Mouse (Mus musculus) brown adipose tissue, adult 24 weeks (tissue): ENCODE measurements around the gene Dtx4. TPM values are rescaled to one million over a fixed set of nuclear protein-coding genes. Genes with fewer than 3 reads are reported as not detected.

Source experiments
- H3K27ac ChIP-seq: fragments of 200-500 bp; replicated peaks from 2 replicates; pipeline ENCODE4 v1.5.1; 2012; ENCODE audit warnings: low read depth, mild to moderate bottlenecking, low read length
- H3K4me1 ChIP-seq: fragments of 200-500 bp; 2 replicates; pipeline ENCODE4 v1.6.1; 2012; ENCODE audit warnings: low read length, mixed read lengths; ENCODE audit not compliant: control insufficient read depth, insufficient read depth, insufficient read length
- H3K4me3 ChIP-seq: fragments of 200-500 bp; 2 replicates; pipeline ENCODE4 v1.5.1; 2012; ENCODE audit warnings: low read depth, mild to moderate bottlenecking, low read length, moderate library complexity; ENCODE audit not compliant: insufficient read depth
- polyA plus RNA-seq: library from polyadenylated mRNA; stranded (reverse); fragments of >200 nt; gene quantifications from 2 replicates; pipeline ENCODE4 v1.2.4, GENCODE M21; 2012; ENCODE audit not compliant: missing spikeins, insufficient read depth, insufficient read length

The Dtx4 gene
- polyA plus RNA-seq, 1 experiment = 8.0 TPM

- Histone ChIP-seq H3K4me3 (no peak overlapping the region), H3K27ac (no peak overlapping the region), H3K4me1 (0 out of 2 replicates have a peak, but pooled peaks cover 3% of the 10 kb centered on the region)
Observed at GRCm38 (mm10) chr19:12465530-12466144, 35.6 kb downstream of the Dtx4 start.

GRCm38 (mm10) chr19:12464674-12465073 lies 36.6 kb downstream of the Dtx4 start:
- 0 out of 2 replicates have a peak overlapping the region, but pooled peaks have one; percentile 30 for H3K27ac ChIP-seq

GRCm38 (mm10) chr19:12464127-12464526 lies 37.1 kb downstream of the Dtx4 start:
- no peak overlapping the region for H3K4me3 ChIP-seq
- H3K27ac ChIP-seq = peak overlapping the region; percentile 52

More at GRCm38 (mm10) chr19:12464674-12465073, 36.6 kb downstream of the Dtx4 start:
- Histone ChIP-seq H3K4me1 (0 out of 2 replicates have a peak, but pooled peaks cover 3% of the 10 kb centered on the region), H3K4me3 (no peak overlapping the region)

GRCm38 (mm10) chr19:12463722-12464035 lies 37.6 kb downstream of the Dtx4 start:
- Histone ChIP-seq H3K4me1 (0 out of 2 replicates have a peak, but pooled peaks cover 3% of the 10 kb centered on the region), H3K4me3 (peak overlapping the region; percentile 44), H3K27ac (peak overlapping the region; percentile 87)

More at GRCm38 (mm10) chr19:12464127-12464526, 37.1 kb downstream of the Dtx4 start:
- H3K4me1 ChIP-seq = 0 out of 2 replicates have a peak, but pooled peaks cover 3% of the 10 kb centered on the region

- H3K4me3 ChIP-seq = peak overlapping the region; percentile 44
- H3K4me1 ChIP-seq = 0 out of 2 replicates have a peak, but pooled peaks cover 3% of the 10 kb centered on the region
- H3K27ac ChIP-seq = peak overlapping the region; percentile 87
Observed at GRCm38 (mm10) chr19:12462851-12463721, 38.2 kb downstream of the Dtx4 start.

- Histone ChIP-seq H3K4me1 (0 out of 2 replicates have a peak, but pooled peaks cover 3% of the 10 kb centered on the region), H3K4me3 (peak within 1 kb of the TSS; percentile 44), H3K27ac (peak within 1 kb of the TSS; percentile 87)
Observed at GRCm38 (mm10) chr19:12460282-12461249, 40.7 kb downstream of the Dtx4 start, which contains the start of gene Mpeg1. Gene Mpeg1, plus strand, starts transcription at chr19:12460779.

GRCm38 (mm10) chr19:12459516-12459915 lies 41.7 kb downstream of the Dtx4 start:
- no peak overlapping the region for H3K27ac ChIP-seq
- H3K4me3 ChIP-seq = no peak overlapping the region
- H3K4me1 ChIP-seq = 0 out of 2 replicates have a peak, but pooled peaks cover 3% of the 10 kb centered on the region

GRCm38 (mm10) chr19:12457401-12458066 lies 43.7 kb downstream of the Dtx4 start:
- Histone ChIP-seq H3K27ac (peak overlapping the region; percentile 42), H3K4me1 (no peaks in the 10 kb centered on the region), H3K4me3 (no peak overlapping the region)

- peaks cover 3% of the 10 kb centered on the region; the same call in 1 of the 2 replicates for H3K4me1 ChIP-seq
- no peak overlapping the region for H3K27ac ChIP-seq
- H3K4me3 ChIP-seq = no peak overlapping the region
Observed at GRCm38 (mm10) chr19:12445014-12445413, 56.2 kb downstream of the Dtx4 start.

GRCm38 (mm10) chr19:12442560-12442959 lies 58.7 kb downstream of the Dtx4 start:
- H3K27ac ChIP-seq = peak overlapping the region; percentile 55

GRCm38 (mm10) chr19:12440103-12440725 lies 61.0 kb downstream of the Dtx4 start:
- peaks cover 3% of the 10 kb centered on the region for H3K4me1 ChIP-seq
- no peak overlapping the region for H3K4me3 ChIP-seq
- peak overlapping the region; percentile 98 for H3K27ac ChIP-seq

More at GRCm38 (mm10) chr19:12442560-12442959, 58.7 kb downstream of the Dtx4 start:
- Histone ChIP-seq H3K4me3 (no peak overlapping the region), H3K4me1 (peaks cover 3% of the 10 kb centered on the region)

- Histone ChIP-seq H3K4me3 (no peak overlapping the region), H3K27ac (peak overlapping the region; percentile 91), H3K4me1 (peaks cover 3% of the 10 kb centered on the region)
Observed at GRCm38 (mm10) chr19:12439581-12439980, 61.7 kb downstream of the Dtx4 start.

- no peak overlapping the region for H3K4me3 ChIP-seq
- peak overlapping the region; percentile 85 for H3K27ac ChIP-seq
- peaks cover 3% of the 10 kb centered on the region for H3K4me1 ChIP-seq
Observed at GRCm38 (mm10) chr19:12435750-12436524, 65.3 kb downstream of the Dtx4 start.
